ENCODE assay signal across 26 mouse cellular contexts in the genomic region with DNA sequence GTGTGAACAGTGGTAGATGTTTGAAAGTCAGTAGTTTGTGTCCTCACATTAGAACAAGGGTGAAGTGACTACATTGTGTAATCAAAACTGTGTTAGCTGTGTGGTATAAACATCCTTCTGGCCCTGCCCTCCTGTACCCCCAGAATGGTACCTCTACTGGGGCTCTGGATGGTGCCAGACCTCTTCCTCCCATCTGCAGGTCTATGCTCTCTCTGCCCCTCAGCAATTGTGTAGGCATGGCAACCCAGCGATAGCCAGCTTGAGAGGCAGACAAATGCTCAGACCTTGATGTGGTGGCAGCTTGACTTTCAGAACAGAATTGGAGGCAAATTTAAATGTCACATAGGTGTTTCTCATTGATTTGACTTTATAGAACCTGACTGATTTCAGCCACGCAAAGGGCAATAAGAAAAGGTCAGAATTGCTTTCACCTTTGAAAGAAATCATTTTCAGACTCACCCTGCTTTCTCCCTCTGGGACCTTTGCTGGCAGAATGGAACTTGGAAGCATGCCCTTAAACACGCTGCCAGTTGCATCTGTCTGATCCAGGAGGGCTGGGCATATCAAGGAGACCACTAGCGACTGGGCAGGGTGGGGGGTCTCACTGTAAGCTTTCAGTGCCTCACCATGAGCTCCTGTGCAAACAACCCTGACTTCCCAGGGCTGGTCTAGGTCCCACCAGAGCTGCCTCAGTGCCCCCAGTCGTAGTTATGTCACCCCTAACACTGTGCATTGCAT. TPM values are rescaled to one million over a fixed set of nuclear protein-coding genes. Genes with fewer than 3 reads are reported as not detected.
DNase-seq lines count a peak whose midpoint lies in the region; ATAC-seq lines count a peak whose summit lies in the region.
"Had no signal": no experiment of that assay in that cellular context is flagged by ENCODE, and none has a peak within 500 bp of the region (broad histone marks: within the 10 kb centered on the region; RNA-seq: fewer than 3 reads in every experiment).

No protein-coding gene starts in this region.

- H3K4me3 ChIP-seq in forebrain, embryonic 10.5 days = no peak overlapping the region
- no peak overlapping the region for H3K4me3 ChIP-seq in forebrain, embryonic 11.5 days (ENCODE audit: low read depth, low read length)
- H3K4me3 ChIP-seq in neural tube, embryonic 13.5 days = no peak overlapping the region
- no peak overlapping the region for H3K4me3 ChIP-seq in hindbrain, embryonic 14.5 days (replicated peaks; ENCODE audit: low read length)
- no peak overlapping the region for H3K4me3 ChIP-seq in neural tube, embryonic 15.5 days (replicated peaks)
- H3K4me3 ChIP-seq: embryonic facial prominence, embryonic 13.5 days; liver, embryonic 15.5 days; megakaryocyte, embryonic 14.5 days; myocyte had no signal

- ATAC-seq in forebrain, embryonic 11.5 days (replicated peaks; ENCODE audit: low FRiP score) = no peak
- ATAC-seq in neural tube, embryonic 13.5 days (ENCODE audit: low read depth) = no peak
- no peak for ATAC-seq in hindbrain, embryonic 14.5 days (ENCODE audit: low FRiP score)
- no peak for ATAC-seq in neural tube, embryonic 15.5 days (ENCODE audit: low FRiP score)
- ATAC-seq: activated CD4-positive, CD25-positive, alpha-beta regulatory T cell, adult 4 months; Patski had no signal

- DNase-seq in forebrain, embryonic 10.5 days (ENCODE audit: extremely low spot score, low spot score) = no peak
- no peak for DNase-seq in forebrain, embryonic 11.5 days (ENCODE audit: low spot score)
- DNase-seq in neural tube, embryonic 10.5 days (ENCODE audit: extremely low spot score, low spot score) = no peak
- no peak for DNase-seq in hindbrain, embryonic 14.5 days (ENCODE audit: low spot score)
- DNase-seq in lung, adult 18-20 months = no peak
- no peak for DNase-seq in gastrocnemius, adult 8-10 months (ENCODE audit: low spot score in 2 of 2)
- DNase-seq: cerebellum, adult 18-20 months; gastrocnemius, postnatal 10 days; heart, adult 18-20 months; heart, postnatal 4 days; kidney, adult 11 months; kidney, postnatal 10 days; lung, postnatal 10 days; thymus, adult 2 months had no signal

- H3K27me3 ChIP-seq in forebrain, embryonic 10.5 days (ENCODE audit: poor library complexity, severe bottlenecking) = no peaks in the 10 kb centered on the region
- no peaks in the 10 kb centered on the region for H3K27me3 ChIP-seq in forebrain, embryonic 11.5 days (ENCODE audit: control insufficient read depth, insufficient read depth, low read length)
- H3K27me3 ChIP-seq in neural tube, embryonic 13.5 days = no peaks in the 10 kb centered on the region
- H3K27me3 ChIP-seq in hindbrain, embryonic 14.5 days (ENCODE audit: control insufficient read depth, insufficient read depth, low read length) = no peaks in the 10 kb centered on the region
- no peaks in the 10 kb centered on the region for H3K27me3 ChIP-seq in neural tube, embryonic 15.5 days (replicated peaks)
- H3K27me3 ChIP-seq: embryonic facial prominence, embryonic 13.5 days; liver, embryonic 15.5 days; megakaryocyte, embryonic 14.5 days; Patski had no signal

- H3K27ac ChIP-seq in forebrain, embryonic 10.5 days = peak overlapping the region; percentile 60
- no peak overlapping the region for H3K27ac ChIP-seq in forebrain, embryonic 11.5 days (ENCODE audit: low read depth, low read length)
- peak overlapping the region; percentile 61; the same call in 1 of the 2 replicates for H3K27ac ChIP-seq in neural tube, embryonic 13.5 days (replicated peaks)
- peak overlapping the region; percentile 71 for H3K27ac ChIP-seq in hindbrain, embryonic 14.5 days
- H3K27ac ChIP-seq in neural tube, embryonic 15.5 days (replicated peaks) = peak overlapping the region; percentile 61
- H3K27ac ChIP-seq: embryonic facial prominence, embryonic 13.5 days; liver, embryonic 15.5 days had no signal

- H3K9me3 ChIP-seq in forebrain, embryonic 10.5 days = no peaks in the 10 kb centered on the region
- H3K9me3 ChIP-seq in forebrain, embryonic 11.5 days (ENCODE audit: control insufficient read depth, low read length) = no peaks in the 10 kb centered on the region
- no peaks in the 10 kb centered on the region for H3K9me3 ChIP-seq in neural tube, embryonic 13.5 days
- H3K9me3 ChIP-seq in hindbrain, embryonic 14.5 days (ENCODE audit: control insufficient read depth, low read length) = no peaks in the 10 kb centered on the region
- H3K9me3 ChIP-seq in neural tube, embryonic 15.5 days (replicated peaks) = no peaks in the 10 kb centered on the region
- H3K9me3 ChIP-seq: embryonic facial prominence, embryonic 13.5 days; liver, embryonic 15.5 days; megakaryocyte, embryonic 14.5 days had no signal

- H3K4me2 ChIP-seq in forebrain, embryonic 11.5 days (ENCODE audit: low read depth, low read length, severe bottlenecking) = no peak overlapping the region
- no peak overlapping the region for H3K4me2 ChIP-seq in neural tube, embryonic 13.5 days
- no peak overlapping the region for H3K4me2 ChIP-seq in hindbrain, embryonic 14.5 days (replicated peaks)
- H3K4me2 ChIP-seq in neural tube, embryonic 15.5 days = no peak overlapping the region
- H3K4me2 ChIP-seq: embryonic facial prominence, embryonic 13.5 days; liver, embryonic 15.5 days had no signal

- no peak overlapping the region for H3K9ac ChIP-seq in forebrain, embryonic 11.5 days (ENCODE audit: low read length)
- H3K9ac ChIP-seq in neural tube, embryonic 13.5 days = no peak overlapping the region
- no peak overlapping the region for H3K9ac ChIP-seq in hindbrain, embryonic 14.5 days
- no peak overlapping the region for H3K9ac ChIP-seq in neural tube, embryonic 15.5 days (replicated peaks)
- H3K9ac ChIP-seq: embryonic facial prominence, embryonic 13.5 days; liver, embryonic 15.5 days had no signal

- H3K4me1 ChIP-seq in forebrain, embryonic 10.5 days = peaks cover 51% of the 10 kb centered on the region
- peaks cover under 1% of the 10 kb centered on the region; the same call in 1 of the 2 replicates for H3K4me1 ChIP-seq in forebrain, embryonic 11.5 days (replicated peaks; ENCODE audit: control insufficient read depth, insufficient read depth, low read length)
- peaks cover 32% of the 10 kb centered on the region for H3K4me1 ChIP-seq in neural tube, embryonic 13.5 days (replicated peaks)
- 0 out of 2 replicates have a peak, but pooled peaks cover 13% of the 10 kb centered on the region for H3K4me1 ChIP-seq in hindbrain, embryonic 14.5 days (replicated peaks; ENCODE audit: control insufficient read depth, insufficient read depth, low read length)
- peaks cover 33% of the 10 kb centered on the region for H3K4me1 ChIP-seq in neural tube, embryonic 15.5 days
- H3K4me1 ChIP-seq: embryonic facial prominence, embryonic 13.5 days; liver, embryonic 15.5 days had no signal

- 95% methylated on average over 5 of the region's 5 CpGs for WGBS in forebrain, embryonic 10.5 days
- WGBS in forebrain, embryonic 11.5 days = 89% methylated on average over 5 of the region's 5 CpGs
- 72% methylated on average over 5 of the region's 5 CpGs for whole genome bisulfite sequencing in neural tube, embryonic 13.5 days
- WGBS in hindbrain, embryonic 14.5 days = 65% methylated on average over 5 of the region's 5 CpGs
- 60% methylated on average over 5 of the region's 5 CpGs for WGBS in neural tube, embryonic 15.5 days

- H3K36me3 ChIP-seq in forebrain, embryonic 10.5 days (replicated peaks) = peaks cover 98% of the 10 kb centered on the region
- H3K36me3 ChIP-seq in forebrain, embryonic 11.5 days (ENCODE audit: control insufficient read depth, insufficient read depth, low read length) = peaks cover 19% of the 10 kb centered on the region; the same call in 1 of the 2 replicates
- peaks cover 91% of the 10 kb centered on the region for H3K36me3 ChIP-seq in neural tube, embryonic 13.5 days
- peaks cover 87% of the 10 kb centered on the region for H3K36me3 ChIP-seq in hindbrain, embryonic 14.5 days (replicated peaks; ENCODE audit: control insufficient read depth, insufficient read depth)
- peaks cover 72% of the 10 kb centered on the region for H3K36me3 ChIP-seq in neural tube, embryonic 15.5 days

RNA-seq across cellular contexts. Expression of gene Ghrh, which starts 25.1 kb away (rescaled TPM):
- 0.34 TPM in 1 of 2 replicates, not detected in the other for polyA plus RNA-seq in forebrain, embryonic 10.5 days (2016; fragmentation: Nextera tagmentation; extraction: Ambion mirVana)
- polyA plus RNA-seq in forebrain, embryonic 11.5 days (2014; fragmentation: Nextera tagmentation; extraction: Ambion mirVana) = 0.83 and 1.5 TPM in 2 replicates
- 0.57 and 0.68 TPM in 2 replicates for polyA plus RNA-seq in neural tube, embryonic 13.5 days (2015; fragmentation: Nextera tagmentation; extraction: Ambion mirVana)
- 0.58 and 0.94 TPM in 2 replicates for polyA plus RNA-seq in hindbrain, embryonic 14.5 days (2014; fragmentation: Nextera tagmentation; extraction: Ambion mirVana)
- 1.8 TPM in 1 of 2 replicates, not detected in the other for polyA plus RNA-seq in neural tube, embryonic 15.5 days (2015; fragmentation: Nextera tagmentation; extraction: Ambion mirVana)
- total RNA-seq in gastrocnemius, adult 8-10 months (2022) = not detected
- total RNA-seq: common myeloid progenitor, adult 5-6 weeks; gastrocnemius, postnatal 10 days; heart, adult 18-20 months; heart, postnatal 4 days; layer of hippocampus, adult 8-10 months had no signal
- polyA plus RNA-seq: activated CD4-positive, CD25-positive, alpha-beta regulatory T cell, adult 4 months; C2C12; heart, embryonic 14.5 days; myocyte; Patski had no signal

RNA-seq across cellular contexts. Expression of gene Mroh8, which starts 42.8 kb away (rescaled TPM):
- 0.81 and 0.87 TPM in 2 replicates for polyA plus RNA-seq in forebrain, embryonic 10.5 days (2016; fragmentation: Nextera tagmentation; extraction: Ambion mirVana)
- polyA plus RNA-seq in forebrain, embryonic 11.5 days (2014; fragmentation: Nextera tagmentation; extraction: Ambion mirVana) = 0.48 and 1.1 TPM in 2 replicates
- polyA plus RNA-seq in neural tube, embryonic 13.5 days (2015; fragmentation: Nextera tagmentation; extraction: Ambion mirVana) = 0.42 and 0.80 TPM in 2 replicates
- 0.09 and 0.41 TPM in 2 replicates for polyA plus RNA-seq in hindbrain, embryonic 14.5 days (2014; fragmentation: Nextera tagmentation; extraction: Ambion mirVana)
- polyA plus RNA-seq in neural tube, embryonic 15.5 days (2015; fragmentation: Nextera tagmentation; extraction: Ambion mirVana) = 0.44 and 0.46 TPM in 2 replicates
- total RNA-seq in gastrocnemius, adult 8-10 months (2022) = 1 to 10 TPM in 2 of 4 experiments, under 1 TPM in 2; 0.56 to 2.3 (median 0.97) TPM
- polyA plus RNA-seq: activated CD4-positive, CD25-positive, alpha-beta regulatory T cell, adult 4 months had no signal

RNA-seq across cellular contexts. Expression of gene Rpn2, which starts 43.4 kb away (rescaled TPM):
- 293 and 298 TPM in 2 replicates for polyA plus RNA-seq in forebrain, embryonic 10.5 days (2016; fragmentation: Nextera tagmentation; extraction: Ambion mirVana)
- 272 and 277 TPM in 2 replicates for polyA plus RNA-seq in forebrain, embryonic 11.5 days (2014; fragmentation: Nextera tagmentation; extraction: Ambion mirVana)
- 214 and 222 TPM in 2 replicates for polyA plus RNA-seq in neural tube, embryonic 13.5 days (2015; fragmentation: Nextera tagmentation; extraction: Ambion mirVana)
- polyA plus RNA-seq in hindbrain, embryonic 14.5 days (2014; fragmentation: Nextera tagmentation; extraction: Ambion mirVana) = 210 and 221 TPM in 2 replicates
- 225 and 255 TPM in 2 replicates for polyA plus RNA-seq in neural tube, embryonic 15.5 days (2015; fragmentation: Nextera tagmentation; extraction: Ambion mirVana)
- 100 to 1,000 TPM in 1 of 4 experiments, 10 to 100 TPM in 3; 78.6 to 101 (median 85.8) TPM for total RNA-seq in gastrocnemius, adult 8-10 months (2022)

RNA-seq across cellular contexts. Expression of gene Manbal, which starts 45.2 kb away (rescaled TPM):
- polyA plus RNA-seq in forebrain, embryonic 10.5 days (2016; fragmentation: Nextera tagmentation; extraction: Ambion mirVana) = 64.4 and 68.1 TPM in 2 replicates
- polyA plus RNA-seq in forebrain, embryonic 11.5 days (2014; fragmentation: Nextera tagmentation; extraction: Ambion mirVana) = 31.0 and 34.8 TPM in 2 replicates
- 77.6 and 89.9 TPM in 2 replicates for polyA plus RNA-seq in neural tube, embryonic 13.5 days (2015; fragmentation: Nextera tagmentation; extraction: Ambion mirVana)
- 53.3 and 58.1 TPM in 2 replicates for polyA plus RNA-seq in hindbrain, embryonic 14.5 days (2014; fragmentation: Nextera tagmentation; extraction: Ambion mirVana)
- 110 and 112 TPM in 2 replicates for polyA plus RNA-seq in neural tube, embryonic 15.5 days (2015; fragmentation: Nextera tagmentation; extraction: Ambion mirVana)
- 10 to 100 TPM; 16.4 to 18.4 (median 17.4) TPM for total RNA-seq in gastrocnemius, adult 8-10 months (2022)
